Mouse (Mus musculus): ENCODE results near the gene Cmc1. TPM values are rescaled to one million over a fixed set of nuclear protein-coding genes. Genes with fewer than 3 reads are reported as not detected.

The Cmc1 gene
- total and polyA plus RNA-seq, 2 experiments = 2.6 to 15.9 TPM

- Histone ChIP-seq H3K9ac (ENCODE audit: low read depth, low read length) (no peak overlapping the region), H3K27ac (replicated peaks; ENCODE audit: insufficient read depth, low read depth, low read length) (no peak overlapping the region), H3K36me3 (ENCODE audit: control insufficient read depth, insufficient read depth, low read length) (no peaks in the 10 kb centered on the region), H3K4me3 (ENCODE audit: insufficient read depth, low read depth, low read length) (no peak overlapping the region), H3K27me3 (ENCODE audit: control insufficient read depth, insufficient read depth, low read length) (no peaks in the 10 kb centered on the region), H3K4me1 (ENCODE audit: control insufficient read depth, insufficient read depth, low read length) (no peaks in the 10 kb centered on the region), H3K79me2 (ENCODE audit: control insufficient read depth, insufficient read depth, low read length) (no peaks in the 10 kb centered on the region)
- no peak for DNase-seq (ENCODE audit: extremely low read depth, low read depth, low spot score)
- 64% methylated on average over 22 of the region's 22 CpGs for WGBS
- TF ChIP-seq CTCF (IDR thresholded peaks at IDR 0.05; ENCODE audit: low read depth, low read length) (no peak), POLR2A (IDR thresholded peaks at IDR 0.05; ENCODE audit: extremely low read depth, insufficient read depth, low read length) (no peak)
Observed at GRCm38 (mm10) chr9:118082575-118083431, 67.2 kb downstream of the Cmc1 start.

DNA sequence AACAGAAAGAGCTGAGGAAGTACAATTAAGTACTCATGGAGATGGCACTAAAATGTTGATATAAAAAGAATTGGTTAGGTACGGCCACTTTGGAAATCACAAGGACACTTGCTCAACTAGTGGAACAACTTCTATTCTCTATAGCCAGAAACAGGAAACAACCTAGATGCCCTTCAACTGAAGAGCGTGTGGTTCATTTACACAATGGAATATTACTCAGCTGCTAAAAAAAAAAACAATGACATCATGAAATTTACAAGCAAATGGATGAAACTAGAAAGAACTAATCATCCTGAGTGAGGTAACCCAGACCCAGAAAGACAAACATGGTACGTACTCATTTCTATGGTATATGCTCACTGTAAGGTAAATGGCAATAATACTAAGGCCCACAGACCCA lies 76.6 kb downstream of the Cmc1 start:
- TF ChIP-seq POLR2A (IDR thresholded peaks at IDR 0.05; ENCODE audit: extremely low read depth, insufficient read depth, low read length) (no peak), CTCF (IDR thresholded peaks at IDR 0.05; ENCODE audit: low read depth, low read length) (no peak)
- H3K4me1 ChIP-seq (ENCODE audit: control insufficient read depth, insufficient read depth, low read length) = no peaks in the 10 kb centered on the region
- no peaks in the 10 kb centered on the region for H3K79me2 ChIP-seq (ENCODE audit: control insufficient read depth, insufficient read depth, low read length)
- H3K27me3 ChIP-seq (ENCODE audit: control insufficient read depth, insufficient read depth, low read length) = no peaks in the 10 kb centered on the region
- no peak for DNase-seq (ENCODE audit: extremely low read depth, low read depth, low spot score)
- H3K27ac ChIP-seq (replicated peaks; ENCODE audit: insufficient read depth, low read depth, low read length) = no peak overlapping the region
- 83% methylated on average over 3 of the region's 3 CpGs for WGBS
- peaks cover 8% of the 10 kb centered on the region for H3K36me3 ChIP-seq (ENCODE audit: control insufficient read depth, insufficient read depth, low read length)
- H3K9ac ChIP-seq (ENCODE audit: low read depth, low read length) = no peak overlapping the region
- no peak overlapping the region for H3K4me3 ChIP-seq (ENCODE audit: insufficient read depth, low read depth, low read length)

DNA sequence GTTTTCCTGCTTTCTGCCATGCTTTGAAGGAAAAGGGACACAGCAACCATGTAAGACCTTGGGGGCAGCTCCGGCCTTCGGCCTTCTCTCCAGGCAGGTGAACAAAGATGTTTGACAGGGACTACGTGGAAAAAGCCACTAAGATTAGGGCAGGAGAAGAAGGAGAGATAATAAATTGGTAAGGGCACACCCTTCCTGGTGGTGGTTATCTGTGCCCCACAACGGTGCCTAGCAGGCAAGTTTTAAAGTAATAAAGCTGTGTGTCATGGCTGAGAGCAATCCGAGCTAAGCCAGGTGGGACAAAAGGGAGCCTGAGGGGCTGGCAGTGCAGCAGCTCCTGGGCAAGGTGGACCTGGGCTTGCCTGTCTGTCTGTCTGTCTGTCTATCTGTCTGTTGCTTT lies 77.9 kb downstream of the Cmc1 start:
- DNase-seq (ENCODE audit: extremely low read depth, low read depth, low spot score) = no peak
- no peak overlapping the region for H3K9ac ChIP-seq (ENCODE audit: low read depth, low read length)
- H3K4me3 ChIP-seq (ENCODE audit: insufficient read depth, low read depth, low read length) = no peak overlapping the region
- H3K4me1 ChIP-seq (ENCODE audit: control insufficient read depth, insufficient read depth, low read length) = no peaks in the 10 kb centered on the region
- peaks cover 18% of the 10 kb centered on the region for H3K36me3 ChIP-seq (ENCODE audit: control insufficient read depth, insufficient read depth, low read length)
- no peaks in the 10 kb centered on the region for H3K27me3 ChIP-seq (ENCODE audit: control insufficient read depth, insufficient read depth, low read length)
- 81% methylated on average over 5 of the region's 5 CpGs for WGBS
- no peak for TF ChIP-seq CTCF (IDR thresholded peaks at IDR 0.05; ENCODE audit: low read depth, low read length)
- TF ChIP-seq POLR2A (IDR thresholded peaks at IDR 0.05; ENCODE audit: extremely low read depth, insufficient read depth, low read length) = no peak
- H3K79me2 ChIP-seq (ENCODE audit: control insufficient read depth, insufficient read depth, low read length) = no peaks in the 10 kb centered on the region
- H3K27ac ChIP-seq (replicated peaks; ENCODE audit: insufficient read depth, low read depth, low read length) = no peak overlapping the region

DNA sequence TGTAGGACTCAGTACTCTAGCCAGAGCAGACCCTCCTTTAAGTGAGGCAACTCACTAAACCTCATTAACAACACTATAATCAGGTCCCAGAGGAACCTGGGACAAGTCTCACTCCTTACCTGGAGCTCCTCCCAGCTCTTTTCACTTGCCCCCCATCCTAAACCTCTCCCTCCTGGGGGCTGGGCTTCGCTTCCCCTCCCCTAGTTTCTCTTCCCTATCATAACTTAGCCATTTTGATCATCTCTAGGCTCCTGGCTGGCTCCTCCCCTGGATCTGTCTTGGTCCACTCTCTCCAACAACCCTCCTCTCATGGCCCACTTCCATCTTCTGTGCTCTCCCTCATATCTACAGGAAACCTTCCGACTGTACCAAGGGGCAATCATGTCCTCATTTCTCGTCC lies 78.6 kb downstream of the Cmc1 start:
- H3K27me3 ChIP-seq (ENCODE audit: control insufficient read depth, insufficient read depth, low read length) = no peaks in the 10 kb centered on the region
- DNase-seq (ENCODE audit: extremely low read depth, low read depth, low spot score) = no peak
- 87% methylated on average over 3 of the region's 3 CpGs for WGBS
- H3K79me2 ChIP-seq (ENCODE audit: control insufficient read depth, insufficient read depth, low read length) = no peaks in the 10 kb centered on the region
- peaks cover 20% of the 10 kb centered on the region for H3K36me3 ChIP-seq (ENCODE audit: control insufficient read depth, insufficient read depth, low read length)
- H3K9ac ChIP-seq (ENCODE audit: low read depth, low read length) = no peak overlapping the region
- no peak overlapping the region for H3K27ac ChIP-seq (replicated peaks; ENCODE audit: insufficient read depth, low read depth, low read length)
- H3K4me3 ChIP-seq (ENCODE audit: insufficient read depth, low read depth, low read length) = no peak overlapping the region
- TF ChIP-seq CTCF (IDR thresholded peaks at IDR 0.05; ENCODE audit: low read depth, low read length) (no peak), POLR2A (IDR thresholded peaks at IDR 0.05; ENCODE audit: extremely low read depth, insufficient read depth, low read length) (no peak)
- no peaks in the 10 kb centered on the region for H3K4me1 ChIP-seq (ENCODE audit: control insufficient read depth, insufficient read depth, low read length)

- TF ChIP-seq POLR2A (IDR thresholded peaks at IDR 0.05; ENCODE audit: extremely low read depth, insufficient read depth, low read length) = no peak
- no peak for TF ChIP-seq CTCF (IDR thresholded peaks at IDR 0.05; ENCODE audit: low read depth, low read length)
- Histone ChIP-seq H3K27ac (replicated peaks; ENCODE audit: insufficient read depth, low read depth, low read length) (no peak overlapping the region), H3K9ac (ENCODE audit: low read depth, low read length) (no peak overlapping the region), H3K27me3 (ENCODE audit: control insufficient read depth, insufficient read depth, low read length) (no peaks in the 10 kb centered on the region), H3K79me2 (ENCODE audit: control insufficient read depth, insufficient read depth, low read length) (no peaks in the 10 kb centered on the region), H3K36me3 (ENCODE audit: control insufficient read depth, insufficient read depth, low read length) (peaks cover 26% of the 10 kb centered on the region), H3K4me3 (ENCODE audit: insufficient read depth, low read depth, low read length) (no peak overlapping the region), H3K4me1 (ENCODE audit: control insufficient read depth, insufficient read depth, low read length) (no peaks in the 10 kb centered on the region)
- DNase-seq (ENCODE audit: extremely low read depth, low read depth, low spot score) = no peak
- 90% methylated on average over 6 of the region's 6 CpGs for WGBS
Observed at GRCm38 (mm10) chr9:118070442-118070841, 79.5 kb downstream of the Cmc1 start.

- DNase-seq (ENCODE audit: extremely low read depth, low read depth, low spot score) = no peak
- Histone ChIP-seq H3K4me3 (ENCODE audit: insufficient read depth, low read depth, low read length) (no peak overlapping the region), H3K9ac (ENCODE audit: low read depth, low read length) (no peak overlapping the region), H3K4me1 (ENCODE audit: control insufficient read depth, insufficient read depth, low read length) (no peaks in the 10 kb centered on the region), H3K27me3 (ENCODE audit: control insufficient read depth, insufficient read depth, low read length) (no peaks in the 10 kb centered on the region), H3K27ac (replicated peaks; ENCODE audit: insufficient read depth, low read depth, low read length) (no peak overlapping the region), H3K79me2 (ENCODE audit: control insufficient read depth, insufficient read depth, low read length) (no peaks in the 10 kb centered on the region), H3K36me3 (ENCODE audit: control insufficient read depth, insufficient read depth, low read length) (peaks cover 47% of the 10 kb centered on the region)
- WGBS = 95% methylated on average over 3 of the region's 3 CpGs
- no peak for TF ChIP-seq CTCF (IDR thresholded peaks at IDR 0.05; ENCODE audit: low read depth, low read length)
- no peak for TF ChIP-seq POLR2A (IDR thresholded peaks at IDR 0.05; ENCODE audit: extremely low read depth, insufficient read depth, low read length)
Observed at GRCm38 (mm10) chr9:118059101-118059500, 90.9 kb downstream of the Cmc1 start.
